Mouse (Mus musculus) heart, embryonic 12.5 days (tissue): ENCODE measurements around the gene Togaram1. TPM values are rescaled to one million over a fixed set of nuclear protein-coding genes. Genes with fewer than 3 reads are reported as not detected.

Experiments used
- ATAC-seq: fragments of 200-750 bp; cut with Nextera tagmentation; 2 replicates; pipeline ENCODE4 v1.8.0; 2017; ENCODE audit warnings: moderate TSS enrichment, moderate library complexity; ENCODE audit not compliant: insufficient number of reproducible peaks, low FRiP score
- H3K27ac ChIP-seq: fragments of 300-500 bp; sonication (generic); 2 replicates; pipeline ENCODE4 v1.5.1; 2016; ENCODE audit warnings: mild to moderate bottlenecking, moderate library complexity; ENCODE audit not compliant: poor library complexity, severe bottlenecking
- H3K27me3 ChIP-seq: fragments of 300-500 bp; sonication (generic); replicated peaks from 2 replicates; pipeline ENCODE4 v1.6.1; 2016; ENCODE audit warnings: mild to moderate bottlenecking, moderate library complexity
- H3K36me3 ChIP-seq: fragments of 300-500 bp; sonication (generic); 2 replicates; pipeline ENCODE4 v1.6.1; 2016; ENCODE audit warnings: mild to moderate bottlenecking, moderate library complexity
- H3K4me1 ChIP-seq: fragments of 300-500 bp; sonication (generic); replicated peaks from 2 replicates; pipeline ENCODE4 v1.6.1; 2016; ENCODE audit warnings: mild to moderate bottlenecking
- H3K4me2 ChIP-seq: fragments of 300-500 bp; sonication (generic); 2 replicates; pipeline ENCODE4 v1.6.1; 2016; ENCODE audit warnings: mild to moderate bottlenecking, moderate library complexity
- H3K4me3 ChIP-seq: fragments of 300-500 bp; sonication (generic); 2 replicates; pipeline ENCODE4 v1.5.1; 2016; ENCODE audit warnings: mild to moderate bottlenecking
- H3K9ac ChIP-seq: fragments of 300-500 bp; sonication (generic); 2 replicates; pipeline ENCODE4 v1.6.1; 2016; ENCODE audit warnings: mild to moderate bottlenecking, moderate library complexity
- H3K9me3 ChIP-seq: fragments of 300-500 bp; sonication (generic); replicated peaks from 2 replicates; pipeline ENCODE4 v1.6.1; 2016; ENCODE audit warnings: mild to moderate bottlenecking, moderate library complexity
- WGBS: fragments of 180-500 bp; shearing (Covaris S2); methylation state at CpG from one replicate; pipeline ENCODE4 v1.1.7; 2016; 5-methylcytosine and 5-hydroxymethylcytosine counted together
- polyA plus RNA-seq: library from polyadenylated mRNA; unstranded; fragments of >200 nt; fragmentation: Nextera tagmentation; extraction: Ambion mirVana; gene quantifications from 2 replicates; pipeline ENCODE4 v1.2.1, GENCODE M21; 2016

Gene Togaram1
- polyA plus RNA-seq, 1 experiment from 2014 or later = 19.5 TPM

DNA sequence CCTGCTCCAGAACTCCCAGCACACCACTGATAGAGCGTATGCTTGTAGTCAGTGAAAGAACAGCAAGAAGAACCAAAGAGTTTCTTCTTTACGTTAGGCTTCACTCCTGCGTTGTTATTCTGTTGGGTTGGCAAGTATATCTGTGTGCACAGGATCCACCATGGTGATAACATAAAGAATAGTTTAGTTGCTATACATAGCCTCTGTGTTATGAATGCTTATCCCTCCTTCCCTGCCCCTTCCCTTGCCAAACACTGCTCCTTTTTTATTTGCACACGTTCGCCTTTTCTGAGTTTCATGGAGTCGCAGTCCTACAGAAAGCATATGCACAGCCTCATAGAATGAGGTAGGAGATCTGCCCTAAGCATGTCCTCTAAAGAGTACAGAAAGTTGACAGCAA lies 6.5 kb downstream of the Togaram1 start:
- Histone ChIP-seq H3K27me3 (no peaks in the 10 kb centered on the region), H3K27ac (no peak overlapping the region), H3K9ac (no peak overlapping the region), H3K4me1 (peaks cover 26% of the 10 kb centered on the region), H3K4me3 (no peak overlapping the region), H3K36me3 (peaks cover 2% of the 10 kb centered on the region; the same call in 1 of the 2 replicates), H3K9me3 (no peaks in the 10 kb centered on the region), H3K4me2 (peak overlapping the region; percentile 31; the same call in 1 of the 2 replicates)
- no peak for ATAC-seq
- WGBS = 60% methylated on average over 6 of the region's 6 CpGs

DNA sequence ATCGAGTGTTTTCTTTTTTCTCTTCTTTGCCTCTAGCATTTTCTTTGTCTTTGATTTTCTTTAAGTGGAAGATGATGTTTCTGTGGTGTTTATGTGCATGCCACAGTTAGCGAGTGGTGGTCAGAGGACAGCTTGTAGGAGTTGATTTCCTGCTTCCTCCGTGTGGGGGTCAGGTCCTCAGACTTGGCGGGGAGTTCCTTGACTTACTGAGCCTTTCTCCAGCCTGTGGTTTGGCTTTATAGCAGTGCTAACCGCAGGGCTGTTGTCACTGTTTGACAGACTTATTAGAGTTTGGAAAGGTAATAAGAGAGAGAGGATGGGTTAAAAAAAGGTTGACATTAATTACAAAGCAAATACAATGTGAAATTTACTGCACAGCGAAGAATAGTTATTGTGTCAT lies 10.0 kb downstream of the Togaram1 start:
- WGBS = 63% methylated on average over 6 of the region's 6 CpGs
- H3K4me1 ChIP-seq = peaks cover 14% of the 10 kb centered on the region
- no peak overlapping the region for H3K4me2 ChIP-seq
- H3K4me3 ChIP-seq = no peak overlapping the region
- ATAC-seq = no peak
- no peak overlapping the region for H3K9ac ChIP-seq
- H3K27ac ChIP-seq = no peak overlapping the region
- peaks cover 28% of the 10 kb centered on the region for H3K36me3 ChIP-seq
- H3K9me3 ChIP-seq = no peaks in the 10 kb centered on the region
- no peaks in the 10 kb centered on the region for H3K27me3 ChIP-seq

DNA sequence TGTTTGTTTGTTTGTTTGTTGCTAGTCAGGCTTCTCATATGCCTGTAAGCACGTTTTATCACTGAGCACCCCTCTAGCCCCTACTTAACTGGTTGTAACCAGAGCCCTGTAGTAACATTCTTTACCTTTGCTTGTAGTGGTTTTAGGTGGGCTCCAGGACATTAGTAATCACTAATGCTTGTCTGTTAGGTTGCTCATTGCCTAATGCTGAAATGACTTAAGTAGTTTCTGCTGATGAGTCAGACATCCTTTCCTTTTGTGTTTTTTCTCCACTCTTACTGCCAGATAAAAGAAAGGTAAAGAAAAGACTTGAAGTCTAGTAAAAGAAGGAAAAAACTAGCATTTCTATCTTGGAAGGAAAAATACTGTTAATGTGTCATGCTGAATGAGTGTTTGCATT lies 10.6 kb downstream of the Togaram1 start:
- H3K9me3 ChIP-seq = no peaks in the 10 kb centered on the region
- peaks cover 8% of the 10 kb centered on the region for H3K4me1 ChIP-seq
- H3K27me3 ChIP-seq = no peaks in the 10 kb centered on the region
- no peak overlapping the region for H3K4me3 ChIP-seq
- H3K36me3 ChIP-seq = peaks cover 30% of the 10 kb centered on the region
- no peak overlapping the region for H3K9ac ChIP-seq
- H3K27ac ChIP-seq = no peak overlapping the region
- H3K4me2 ChIP-seq = no peak overlapping the region
- WGBS = 59% methylated on average over 1 of the region's 1 CpGs
- ATAC-seq = no peak

DNA sequence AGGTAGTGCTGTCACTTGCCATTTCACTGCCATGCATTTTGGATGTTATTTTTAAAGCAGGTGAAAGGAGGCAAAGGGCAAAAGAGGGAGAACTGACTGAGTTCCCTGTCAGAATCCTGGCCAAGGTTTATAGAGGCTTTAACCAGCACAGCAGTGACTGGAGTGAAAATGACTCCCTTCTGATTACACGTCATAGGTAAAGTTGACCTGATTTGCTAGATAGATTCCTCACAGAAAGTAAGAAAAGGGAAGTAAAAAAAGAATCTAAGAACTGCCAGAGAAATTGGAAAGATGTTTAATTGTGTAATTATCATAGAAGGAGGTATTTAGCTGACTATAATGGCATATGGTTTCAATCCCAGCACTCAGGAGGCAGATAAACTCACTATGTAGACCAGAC lies 11.9 kb downstream of the Togaram1 start:
- 91% methylated on average over 1 of the region's 1 CpGs for WGBS
- no peaks in the 10 kb centered on the region for H3K27me3 ChIP-seq
- no peak overlapping the region for H3K4me3 ChIP-seq
- no peaks in the 10 kb centered on the region for H3K9me3 ChIP-seq
- no peak overlapping the region for H3K9ac ChIP-seq
- no peak overlapping the region for H3K27ac ChIP-seq
- H3K36me3 ChIP-seq = peaks cover 35% of the 10 kb centered on the region
- H3K4me2 ChIP-seq = no peak overlapping the region
- ATAC-seq = no peak
- no peaks in the 10 kb centered on the region; the same call in 1 of the 2 replicates for H3K4me1 ChIP-seq

DNA sequence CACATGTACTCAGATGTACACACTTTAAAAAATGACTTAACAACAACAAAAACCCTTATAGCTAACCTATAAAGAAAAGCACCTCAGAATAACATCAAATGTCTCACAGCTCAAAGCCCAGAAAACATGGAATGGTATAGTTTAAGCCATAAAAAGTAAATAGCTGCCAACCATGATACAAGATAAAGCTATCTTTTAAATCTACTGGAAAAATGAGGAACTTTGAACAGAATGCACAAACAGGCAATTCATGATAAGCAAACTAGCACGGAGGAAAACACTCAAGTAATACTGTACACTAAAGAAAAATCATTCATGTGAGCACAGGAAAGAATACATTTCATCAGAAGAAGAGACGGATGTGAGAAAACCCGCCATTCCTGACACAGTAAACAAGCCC lies 42.1 kb downstream of the Togaram1 start:
- Histone ChIP-seq H3K9ac (no peak overlapping the region), H3K4me3 (no peak overlapping the region), H3K9me3 (no peaks in the 10 kb centered on the region), H3K4me1 (no peaks in the 10 kb centered on the region), H3K27me3 (no peaks in the 10 kb centered on the region), H3K27ac (no peak overlapping the region), H3K4me2 (no peak overlapping the region), H3K36me3 (peaks cover 62% of the 10 kb centered on the region)
- 86% methylated on average over 3 of the region's 3 CpGs for WGBS
- ATAC-seq = no peak

DNA sequence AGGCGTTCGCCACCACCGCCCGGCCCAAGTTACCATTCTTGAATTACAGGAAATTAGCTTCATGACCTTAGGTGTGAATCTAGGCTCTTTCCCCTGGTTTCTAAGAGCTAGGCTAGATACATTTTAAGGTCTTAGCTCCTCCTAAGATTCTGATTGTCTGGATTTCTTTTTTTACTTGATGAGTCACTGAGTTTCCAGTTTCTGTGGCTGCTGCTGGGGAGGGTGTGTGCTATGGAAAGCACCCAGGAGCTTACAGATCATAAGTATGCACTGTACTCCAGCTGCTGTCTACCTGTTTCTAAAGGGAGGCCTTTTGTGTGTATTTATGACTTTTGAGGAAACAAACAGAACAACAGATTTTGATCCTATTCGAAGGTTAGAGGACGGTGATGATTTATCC lies 57.2 kb downstream of the Togaram1 start:
- H3K4me3 ChIP-seq = no peak overlapping the region
- 99% methylated on average over 6 of the region's 6 CpGs for WGBS
- no peak overlapping the region for H3K27ac ChIP-seq
- peaks cover 9% of the 10 kb centered on the region; the same call in 1 of the 2 replicates for H3K36me3 ChIP-seq
- 0 out of 2 replicates have a peak, but pooled peaks cover 3% of the 10 kb centered on the region for H3K9me3 ChIP-seq
- no peak for ATAC-seq
- H3K4me1 ChIP-seq = no peaks in the 10 kb centered on the region
- no peak overlapping the region for H3K9ac ChIP-seq
- H3K4me2 ChIP-seq = no peak overlapping the region
- no peaks in the 10 kb centered on the region for H3K27me3 ChIP-seq

DNA sequence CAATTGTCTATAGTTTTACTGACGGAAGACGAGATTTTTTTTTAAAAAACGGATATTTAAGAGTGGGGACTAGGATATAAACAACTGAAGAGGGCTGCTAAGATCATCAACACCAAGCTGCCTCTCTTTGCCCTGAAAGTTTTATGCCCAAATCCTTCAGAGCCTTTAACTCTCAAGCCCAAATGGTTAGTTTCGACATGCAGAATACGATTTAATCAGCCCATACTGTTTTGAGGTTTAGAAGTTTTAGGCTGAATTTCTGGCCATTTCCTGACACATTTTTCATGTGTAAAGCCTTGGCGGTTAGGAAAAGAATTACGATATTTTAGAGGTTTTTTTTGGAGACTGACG lies 70.2 kb downstream of the Togaram1 start:
- 48% methylated on average over 8 of the region's 8 CpGs for WGBS
- H3K36me3 ChIP-seq = no peaks in the 10 kb centered on the region
- H3K27me3 ChIP-seq = no peaks in the 10 kb centered on the region
- peaks cover 15% of the 10 kb centered on the region for H3K4me1 ChIP-seq
- H3K27ac ChIP-seq = no peak overlapping the region
- peak; percentile 3; the same call in 1 of the 2 replicates for ATAC-seq
- peak overlapping the region; percentile 77 for H3K4me2 ChIP-seq
- peak overlapping the region; percentile 97 for H3K4me3 ChIP-seq
- no peak overlapping the region for H3K9ac ChIP-seq
- no peaks in the 10 kb centered on the region for H3K9me3 ChIP-seq

DNA sequence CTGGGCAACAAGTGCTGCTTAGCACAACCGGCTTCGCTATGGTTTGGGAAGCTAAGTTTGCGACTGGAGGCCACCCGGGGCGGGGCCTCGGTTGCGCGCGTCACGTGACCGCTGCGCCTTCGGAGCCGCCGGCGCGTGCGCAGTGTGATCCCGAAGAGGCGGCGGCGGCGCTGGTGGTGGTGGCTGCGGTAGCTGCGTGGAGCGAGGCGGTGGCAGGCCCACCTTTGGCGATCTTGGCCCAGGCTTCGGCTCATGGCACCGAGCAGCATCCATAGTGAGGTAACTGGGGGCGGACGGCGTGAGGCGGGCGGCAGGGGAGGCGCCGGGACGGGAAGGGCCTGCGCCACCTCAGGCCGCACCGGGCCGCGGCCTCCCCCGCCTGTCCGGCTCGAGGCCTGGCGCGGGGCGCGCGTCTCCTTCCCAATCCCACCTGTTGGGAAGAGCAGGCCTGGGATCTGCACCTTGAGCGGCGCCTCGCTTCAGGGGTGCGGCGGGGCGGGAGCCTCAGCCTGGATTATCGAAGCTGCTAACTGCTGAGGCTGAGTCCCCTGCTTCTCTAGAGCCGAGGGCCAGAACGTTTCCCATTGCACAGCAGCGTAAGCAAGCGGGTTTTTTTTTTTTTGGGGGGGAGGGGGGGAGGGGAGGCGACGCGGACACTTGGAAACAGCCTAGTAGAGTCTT lies 70.7 kb downstream of the Togaram1 start, which contains the start of gene Prpf39:
Gene Prpf39 (plus strand): TSS at position 144 of the 681 bp plus-strand sequence.
- ATAC-seq = peak; percentile 96
- no peaks in the 10 kb centered on the region for H3K36me3 ChIP-seq
- H3K4me1 ChIP-seq = peaks cover 15% of the 10 kb centered on the region
- H3K9me3 ChIP-seq = no peaks in the 10 kb centered on the region
- under 1% methylated on average over 64 of the region's 65 CpGs for WGBS
- H3K4me3 ChIP-seq = peak within 1 kb of the TSS; percentile 97
- H3K27ac ChIP-seq = peak within 1 kb of the TSS; percentile 91
- H3K4me2 ChIP-seq = peak within 1 kb of the TSS; percentile 77
- H3K27me3 ChIP-seq = no peaks in the 10 kb centered on the region
- peak within 1 kb of the TSS; percentile 95 for H3K9ac ChIP-seq

DNA sequence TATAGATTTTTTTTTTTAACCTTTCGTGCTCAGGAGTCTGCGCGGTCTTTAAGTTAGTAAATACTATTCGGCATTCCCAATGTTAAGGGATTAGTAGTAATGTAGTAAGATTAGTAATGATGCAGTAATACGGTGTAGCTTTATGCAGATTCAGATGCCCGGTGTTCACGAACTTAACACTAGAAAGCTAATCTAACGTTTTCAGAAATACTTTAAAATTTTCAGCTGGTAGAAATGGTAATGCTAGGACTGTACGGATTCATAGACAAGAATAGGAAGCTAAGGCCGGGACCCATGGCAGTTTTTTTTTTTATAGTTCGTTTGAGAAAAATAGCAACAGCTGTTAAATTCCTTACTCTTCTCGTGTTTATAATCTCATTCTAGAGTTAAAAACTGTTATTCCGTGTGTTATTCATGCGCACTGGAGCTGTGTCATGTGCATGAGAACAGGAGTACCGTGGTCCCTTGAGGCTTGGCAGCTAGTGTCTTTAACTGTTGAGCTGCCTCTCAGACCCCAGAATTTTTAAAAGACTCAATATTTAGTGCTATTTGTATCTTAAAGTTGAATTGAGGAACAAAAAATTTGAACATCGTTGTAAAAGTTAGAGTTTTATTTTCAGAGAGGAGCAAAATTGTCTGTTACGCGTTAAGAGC lies 71.4 kb downstream of the Togaram1 start:
- Histone ChIP-seq H3K27me3 (no peaks in the 10 kb centered on the region), H3K4me3 (peak overlapping the region; percentile 97), H3K27ac (no peak overlapping the region), H3K4me1 (peaks cover 15% of the 10 kb centered on the region), H3K36me3 (peaks cover 2% of the 10 kb centered on the region; the same call in 1 of the 2 replicates), H3K9me3 (no peaks in the 10 kb centered on the region), H3K4me2 (peak overlapping the region; percentile 77), H3K9ac (peak overlapping the region; percentile 95)
- no peak for ATAC-seq
- WGBS = 16% methylated on average over 18 of the region's 18 CpGs

DNA sequence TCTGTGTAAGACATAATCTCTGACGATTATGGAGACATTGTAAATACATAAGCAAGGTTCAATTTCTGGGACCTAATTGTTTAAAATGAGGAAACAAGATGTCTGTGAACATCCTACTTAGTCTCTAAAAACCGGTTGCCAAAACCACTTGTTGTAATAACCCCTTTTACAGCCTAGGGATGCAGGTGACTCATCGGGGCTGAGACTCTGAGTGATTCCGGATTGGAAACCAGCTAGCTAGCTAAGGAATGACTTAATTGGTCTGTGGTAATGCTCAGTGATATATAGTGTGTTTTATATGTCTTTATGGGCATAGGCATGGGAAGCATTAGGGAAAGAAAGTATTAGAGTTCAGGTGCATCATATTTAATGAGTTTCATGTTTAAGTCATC lies 71.9 kb downstream of the Togaram1 start:
- peak overlapping the region; percentile 77 for H3K4me2 ChIP-seq
- no peaks in the 10 kb centered on the region for H3K27me3 ChIP-seq
- H3K9me3 ChIP-seq = no peaks in the 10 kb centered on the region
- ATAC-seq = no peak
- H3K9ac ChIP-seq = no peak overlapping the region
- 37% methylated on average over 4 of the region's 4 CpGs for WGBS
- peak overlapping the region; percentile 97 for H3K4me3 ChIP-seq
- H3K27ac ChIP-seq = no peak overlapping the region
- peaks cover 6% of the 10 kb centered on the region for H3K36me3 ChIP-seq
- H3K4me1 ChIP-seq = peaks cover 15% of the 10 kb centered on the region

DNA sequence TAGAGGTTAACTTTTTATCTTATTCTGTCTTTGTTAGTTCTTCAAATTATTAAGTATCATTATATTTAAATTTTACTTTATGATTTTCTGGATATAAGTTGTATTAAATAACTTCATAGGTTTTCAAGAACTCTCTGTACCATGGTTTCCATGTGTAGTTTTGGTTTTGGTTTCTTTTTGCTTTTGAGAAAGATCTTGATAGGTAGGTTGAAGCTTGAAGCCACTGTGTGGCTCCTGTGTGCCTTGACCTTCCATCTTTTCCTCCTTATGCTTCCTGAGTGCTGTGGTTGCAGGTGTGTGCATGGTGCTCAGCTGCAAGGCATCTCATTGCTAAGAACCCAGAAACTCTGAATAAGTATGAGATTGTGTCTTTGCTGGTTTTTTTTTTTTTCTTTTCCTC lies 83.2 kb downstream of the Togaram1 start:
- Histone ChIP-seq H3K36me3 (peaks cover 24% of the 10 kb centered on the region), H3K9me3 (no peaks in the 10 kb centered on the region), H3K27ac (no peak overlapping the region), H3K27me3 (no peaks in the 10 kb centered on the region), H3K4me3 (no peak overlapping the region), H3K4me1 (no peaks in the 10 kb centered on the region), H3K4me2 (no peak overlapping the region), H3K9ac (no peak overlapping the region)
- no peak for ATAC-seq
